Mouse (Mus musculus): Measurements from ENCODE around the gene Lyrm2. TPM values are rescaled to one million over a fixed set of nuclear protein-coding genes. Genes with fewer than 3 reads are reported as not detected.

Lyrm2 gene
- polyA plus RNA-seq, 1 experiment from 2014 or later: 161 TPM

DNA sequence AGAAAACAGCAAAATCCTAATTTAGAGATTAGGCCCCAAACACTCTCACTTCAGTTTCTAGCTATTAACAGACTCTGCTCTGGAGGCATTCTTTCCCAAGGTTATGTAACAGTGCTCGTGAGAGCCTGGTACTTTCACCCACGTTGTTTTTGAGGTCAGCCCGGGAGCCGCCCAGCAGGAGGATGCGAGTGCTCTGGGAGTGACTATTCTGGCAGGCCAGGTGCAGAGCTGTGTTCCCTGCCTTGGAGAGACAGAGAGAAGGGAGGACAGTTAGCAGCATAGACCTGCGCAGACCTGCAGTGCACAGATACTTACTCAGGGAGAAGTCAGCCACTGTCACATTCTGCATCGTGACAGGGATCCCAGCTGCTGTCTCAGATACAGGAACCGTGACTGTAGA is 24.2 kb downstream of the Lyrm2 start:
- Histone ChIP-seq H3K4me1 (replicated peaks) (peaks cover 8% of the 10 kb centered on the region), H3K36me3 (peaks cover 8% of the 10 kb centered on the region; the same call in 1 of the 2 replicates), H3K27me3 (no peaks in the 10 kb centered on the region), H3K4me3 (no peak overlapping the region), H3K9me3 (no peaks in the 10 kb centered on the region), H3K27ac (no peak overlapping the region), H3K9ac (no peak overlapping the region), H3K4me2 (no peak overlapping the region)
- ATAC-seq (ENCODE audit: low FRiP score): no peak
- 67% methylated on average over 8 of the region's 8 CpGs for WGBS

DNA sequence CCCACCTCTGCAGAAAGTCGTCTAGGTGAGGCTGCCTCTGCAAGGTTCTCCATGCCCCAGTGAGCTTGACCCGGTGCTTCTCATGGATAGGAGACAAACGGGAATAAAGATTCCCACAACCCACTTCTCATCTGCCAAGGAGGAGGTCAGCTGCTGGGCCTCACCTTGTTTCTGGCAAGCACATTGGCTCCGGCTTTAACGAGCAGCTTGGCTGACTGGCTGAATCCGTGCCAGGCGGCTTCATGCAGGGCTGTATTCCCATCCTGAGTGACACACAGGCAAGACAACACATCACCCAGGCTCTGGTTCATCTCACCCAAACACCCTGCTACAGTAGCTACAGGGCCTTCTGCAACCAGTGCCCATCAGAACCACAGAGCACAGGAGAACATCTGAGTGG is 26.9 kb downstream of the Lyrm2 start:
- Histone ChIP-seq H3K9ac (no peak overlapping the region), H3K4me2 (no peak overlapping the region), H3K27ac (peak overlapping the region; percentile 25; the same call in 1 of the 2 replicates), H3K4me3 (no peak overlapping the region), H3K27me3 (no peaks in the 10 kb centered on the region), H3K36me3 (peaks cover 4% of the 10 kb centered on the region; the same call in 1 of the 2 replicates), H3K4me1 (replicated peaks) (peaks cover 8% of the 10 kb centered on the region), H3K9me3 (no peaks in the 10 kb centered on the region)
- ATAC-seq (ENCODE audit: low FRiP score): no peak
- WGBS: 56% methylated on average over 7 of the region's 7 CpGs

DNA sequence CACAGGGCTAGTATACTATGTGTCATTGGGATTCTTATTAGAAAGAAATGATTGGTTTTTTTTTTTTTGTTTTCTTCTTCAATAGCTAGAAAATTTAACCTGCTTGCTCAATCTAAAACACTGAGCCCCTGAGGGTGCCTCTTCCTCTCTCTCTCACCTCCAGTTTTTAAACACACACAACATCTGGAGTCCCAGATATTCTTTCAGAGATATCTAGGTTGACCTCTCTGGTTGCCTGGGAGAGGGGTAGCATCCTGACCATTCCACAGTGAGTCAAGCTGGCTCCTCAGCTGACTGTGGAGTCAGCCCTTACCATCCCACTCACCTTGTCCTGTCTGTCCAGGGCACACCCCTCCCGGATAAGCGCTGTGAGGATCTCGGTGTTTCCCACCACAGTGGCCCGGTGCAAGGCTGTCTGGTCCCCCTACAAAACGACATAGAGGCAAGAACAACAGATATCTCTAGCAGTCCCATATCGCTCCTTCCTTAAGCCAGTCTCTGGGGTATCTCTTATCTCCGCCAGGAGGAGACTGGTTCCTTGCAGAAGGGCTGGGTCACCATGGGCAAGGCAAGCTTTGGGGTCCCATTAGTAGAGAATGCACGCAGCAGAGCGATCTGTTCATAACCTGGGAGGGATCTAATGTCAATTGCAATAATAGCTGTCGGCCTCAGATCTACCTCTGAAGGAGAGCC is 28.5 kb downstream of the Lyrm2 start:
- ATAC-seq (ENCODE audit: low FRiP score): no peak
- WGBS: 95% methylated on average over 10 of the region's 10 CpGs

DNA sequence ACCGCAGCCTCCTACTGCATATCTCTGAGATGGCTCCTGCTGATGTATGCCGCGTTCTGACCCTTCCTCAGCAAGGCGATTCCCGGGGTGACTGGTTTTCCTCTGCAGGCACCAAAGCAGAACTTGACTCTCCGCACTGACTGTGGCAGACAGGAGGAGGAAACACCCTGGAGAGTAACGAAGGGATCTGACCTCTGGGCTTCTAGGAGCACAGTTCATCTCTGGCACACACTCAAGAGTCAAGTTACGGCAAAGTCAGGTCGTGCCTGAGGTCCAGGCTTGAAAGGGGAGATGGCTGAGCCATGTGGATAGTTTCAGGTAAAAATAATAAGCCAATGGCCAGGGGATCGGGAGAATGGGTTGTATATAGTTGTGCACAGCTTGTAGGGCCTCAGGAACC is 29.3 kb downstream of the Lyrm2 start:
- Histone ChIP-seq H3K9me3 (no peaks in the 10 kb centered on the region), H3K9ac (no peak overlapping the region), H3K4me3 (no peak overlapping the region), H3K4me2 (no peak overlapping the region), H3K27me3 (no peaks in the 10 kb centered on the region), H3K27ac (no peak overlapping the region), H3K4me1 (replicated peaks) (peaks cover 13% of the 10 kb centered on the region), H3K36me3 (no peaks in the 10 kb centered on the region)
- WGBS: 77% methylated on average over 10 of the region's 10 CpGs
- ATAC-seq (ENCODE audit: low FRiP score): no peak

More for the DNA sequence above, 28.5 kb downstream of the Lyrm2 start:
- Histone ChIP-seq H3K9me3 (no peaks in the 10 kb centered on the region), H3K27ac (no peak overlapping the region), H3K4me2 (no peak overlapping the region), H3K36me3 (no peaks in the 10 kb centered on the region), H3K4me3 (no peak overlapping the region), H3K4me1 (replicated peaks) (peaks cover 11% of the 10 kb centered on the region), H3K27me3 (no peaks in the 10 kb centered on the region), H3K9ac (no peak overlapping the region)

DNA sequence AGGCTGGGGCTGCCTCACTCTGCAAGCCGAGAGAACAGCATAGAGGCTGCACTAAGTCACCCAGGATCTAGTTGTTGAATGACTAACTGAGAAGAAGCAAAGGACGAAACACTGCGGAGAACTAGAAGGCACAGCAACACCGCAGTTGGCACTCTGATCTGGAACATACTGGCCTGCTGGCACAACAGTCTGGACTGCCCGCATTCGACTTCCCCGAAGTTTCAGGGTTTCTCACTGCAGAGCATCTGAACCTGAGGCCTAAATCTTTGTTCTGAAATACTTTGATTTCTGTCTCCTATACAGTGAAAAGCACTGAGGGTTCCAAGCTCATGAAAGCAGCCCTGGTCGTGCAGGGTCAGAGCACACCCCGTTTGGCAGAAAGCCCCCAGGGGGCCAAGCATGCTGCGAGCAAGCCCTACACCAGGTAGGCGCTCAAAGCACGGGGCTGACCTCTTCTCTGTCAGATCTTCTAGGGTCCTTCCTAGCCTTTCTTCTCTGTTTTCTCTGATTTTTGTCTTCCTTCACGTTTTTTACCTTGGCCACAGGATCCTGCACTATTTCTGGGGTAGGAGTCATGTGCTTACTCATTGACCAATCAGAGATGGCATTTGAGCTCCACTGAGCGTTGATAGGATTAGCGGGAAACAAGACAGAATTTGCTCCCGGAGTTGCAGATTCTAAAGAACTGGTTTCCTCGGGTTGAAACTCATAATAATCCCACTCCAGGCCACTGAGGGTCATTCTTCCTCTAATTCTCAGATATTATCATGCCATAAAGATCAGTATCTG is 33.6 kb downstream of the Lyrm2 start:
- 0 out of 2 replicates have a peak overlapping the region, but pooled peaks have one; percentile 10 for H3K9ac ChIP-seq
- H3K4me2 ChIP-seq: peak overlapping the region; percentile 54
- no peaks in the 10 kb centered on the region for H3K36me3 ChIP-seq
- H3K9me3 ChIP-seq: no peaks in the 10 kb centered on the region
- WGBS: 52% methylated on average over 17 of the region's 17 CpGs
- H3K27me3 ChIP-seq: no peaks in the 10 kb centered on the region
- H3K4me1 ChIP-seq (replicated peaks): peaks cover 5% of the 10 kb centered on the region; the same call in 1 of the 2 replicates
- H3K4me3 ChIP-seq: peak overlapping the region; percentile 31
- no peak overlapping the region for H3K27ac ChIP-seq
- ATAC-seq (ENCODE audit: low FRiP score): 0 out of 2 replicates have a peak, but pooled peaks have one; percentile 52

DNA sequence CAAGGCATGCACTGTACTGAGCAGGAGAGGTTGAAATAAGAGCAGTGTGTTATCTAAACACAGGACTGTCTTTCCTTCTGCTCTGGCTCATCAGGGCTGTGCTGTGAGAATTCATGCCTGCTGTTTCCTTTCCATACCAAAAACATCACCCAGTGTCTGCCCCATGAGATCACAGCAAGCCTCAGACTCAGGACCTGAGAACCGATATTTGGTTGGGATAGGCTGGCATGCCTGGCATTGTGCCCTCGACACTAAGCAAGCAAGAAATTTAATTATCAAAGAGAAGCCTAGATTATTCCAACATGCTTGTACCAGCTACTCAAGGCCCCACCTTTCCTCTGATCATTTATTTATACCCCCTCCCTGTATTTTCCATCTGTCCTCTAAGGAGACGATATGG is 34.5 kb downstream of the Lyrm2 start:
- H3K9me3 ChIP-seq: no peaks in the 10 kb centered on the region
- no peak overlapping the region for H3K27ac ChIP-seq
- H3K27me3 ChIP-seq: no peaks in the 10 kb centered on the region
- ATAC-seq (ENCODE audit: low FRiP score): no peak
- H3K4me1 ChIP-seq (replicated peaks): peaks cover 5% of the 10 kb centered on the region; the same call in 1 of the 2 replicates
- H3K4me3 ChIP-seq: no peak overlapping the region
- WGBS: 81% methylated on average over 3 of the region's 3 CpGs
- H3K9ac ChIP-seq: no peak overlapping the region
- no peaks in the 10 kb centered on the region for H3K36me3 ChIP-seq
- H3K4me2 ChIP-seq: no peak overlapping the region; the same call in 1 of the 2 replicates

DNA sequence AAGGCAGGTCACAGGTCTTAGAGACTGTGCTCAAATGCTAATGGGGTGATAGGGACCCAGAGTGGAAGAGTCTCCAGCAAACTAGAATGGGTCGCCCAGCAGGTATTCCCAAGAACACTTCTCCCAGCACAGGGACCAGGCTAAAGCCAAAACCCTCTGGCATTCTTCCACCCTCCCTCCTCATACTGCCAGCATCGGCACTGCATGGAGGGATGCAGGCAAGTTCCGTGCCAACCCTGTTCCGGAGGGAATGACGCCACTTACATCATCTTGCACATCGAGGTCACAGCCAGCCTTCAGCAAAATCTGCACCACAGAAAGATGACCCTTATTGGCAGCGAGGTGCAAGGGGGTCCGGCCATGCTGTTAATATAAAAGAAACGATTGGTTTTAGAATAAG is 36.0 kb downstream of the Lyrm2 start:
- Histone ChIP-seq H3K9me3 (no peaks in the 10 kb centered on the region), H3K4me1 (replicated peaks) (peaks cover 5% of the 10 kb centered on the region; the same call in 1 of the 2 replicates), H3K27ac (no peak overlapping the region), H3K4me3 (no peak overlapping the region), H3K4me2 (no peak overlapping the region), H3K36me3 (no peaks in the 10 kb centered on the region), H3K9ac (no peak overlapping the region), H3K27me3 (no peaks in the 10 kb centered on the region)
- WGBS: 93% methylated on average over 9 of the region's 9 CpGs
- no peak for ATAC-seq (ENCODE audit: low FRiP score)

DNA sequence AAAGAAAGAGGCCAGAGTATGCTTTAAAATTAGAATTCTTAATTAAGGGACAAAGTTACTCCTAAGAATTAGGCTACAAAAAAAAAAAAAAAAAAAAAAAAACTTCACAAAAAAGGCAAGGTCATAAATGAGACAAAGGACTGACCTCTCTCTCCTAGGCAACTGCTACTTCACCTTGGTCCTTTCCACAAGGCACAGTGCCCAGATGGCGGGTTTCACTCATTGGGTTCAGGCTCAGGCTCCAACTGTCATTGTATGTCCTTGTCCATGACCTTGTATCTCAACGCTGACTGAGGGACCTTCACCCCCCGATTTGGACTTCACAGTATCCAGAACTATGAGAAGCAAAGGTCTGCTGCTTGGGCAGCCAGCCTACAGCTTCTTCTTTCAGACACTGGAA is 38.3 kb downstream of the Lyrm2 start:
- no peak overlapping the region for H3K9ac ChIP-seq
- H3K27ac ChIP-seq: no peak overlapping the region
- H3K4me1 ChIP-seq (replicated peaks): peaks cover 3% of the 10 kb centered on the region; the same call in 1 of the 2 replicates
- H3K27me3 ChIP-seq: no peaks in the 10 kb centered on the region
- 66% methylated on average over 3 of the region's 3 CpGs for WGBS
- no peak overlapping the region for H3K4me3 ChIP-seq
- H3K9me3 ChIP-seq: no peaks in the 10 kb centered on the region
- H3K36me3 ChIP-seq: no peaks in the 10 kb centered on the region
- ATAC-seq (ENCODE audit: low FRiP score): no peak
- H3K4me2 ChIP-seq: no peak overlapping the region

Other genes starting within 250 kb of the Lyrm2 start
- 0.12 TPM in 1 of 2 replicates, not detected in the other for gene Gja10, start 197.5 kb upstream of the Lyrm2 start, polyA plus RNA-seq (2015; fragmentation: Nextera tagmentation; extraction: Ambion mirVana)
- 53.4 and 53.5 TPM in 2 replicates for gene Casp8ap2, start 184.8 kb upstream of the Lyrm2 start, polyA plus RNA-seq (2015; fragmentation: Nextera tagmentation; extraction: Ambion mirVana)
- 15.8 and 17.2 TPM in 2 replicates for gene Mdn1, start 143.1 kb upstream of the Lyrm2 start, polyA plus RNA-seq (2015; fragmentation: Nextera tagmentation; extraction: Ambion mirVana)
- gene Ankrd6, start 150.6 kb downstream of the Lyrm2 start, polyA plus RNA-seq (2015; fragmentation: Nextera tagmentation; extraction: Ambion mirVana): 19.0 and 22.4 TPM in 2 replicates
- gene Rragd, start 182.8 kb downstream of the Lyrm2 start, polyA plus RNA-seq (2015; fragmentation: Nextera tagmentation; extraction: Ambion mirVana): 30.6 and 36.2 TPM in 2 replicates
- 56.2 and 60.5 TPM in 2 replicates for gene Ube2j1, start 231.2 kb downstream of the Lyrm2 start, polyA plus RNA-seq (2015; fragmentation: Nextera tagmentation; extraction: Ambion mirVana)

All from hindbrain, embryonic 13.5 days (tissue).